Mouse (Mus musculus) gastrocnemius, postnatal 10 days (tissue): ENCODE measurements around the gene P2ry6. TPM values are rescaled to one million over a fixed set of nuclear protein-coding genes. Genes with fewer than 3 reads are reported as not detected.

Source experiments
- DNase-seq: peaks from one replicate; pipeline ENCODE4 v3.0.0; 2021; ENCODE audit warnings: mixed read lengths
- total RNA-seq, 2 experiments: library from RNA; stranded (reverse); gene quantifications; 2 replicates each; pipeline ENCODE4 v1.2.3; 2021

P2ry6 gene
- total RNA-seq, 2 experiments from 2014 or later, result 2.3 to 4.0 TPM

GRCm38 (mm10) chr7:100916526-100916925, 57.9 kb downstream of the P2ry6 start:
- DNase-seq, result no peak

GRCm38 (mm10) chr7:100915204-100915603, 59.2 kb downstream of the P2ry6 start:
- DNase-seq, result no peak

- DNase-seq, result no peak
Measured at GRCm38 (mm10) chr7:100911791-100912190, 62.7 kb downstream of the P2ry6 start.

GRCm38 (mm10) chr7:100911246-100911770, 63.1 kb downstream of the P2ry6 start:
- no peak for DNase-seq

- no peak for DNase-seq
Measured at GRCm38 (mm10) chr7:100908567-100908966, 65.9 kb downstream of the P2ry6 start.

GRCm38 (mm10) chr7:100908061-100908460, 66.4 kb downstream of the P2ry6 start:
- DNase-seq, result no peak

DNA sequence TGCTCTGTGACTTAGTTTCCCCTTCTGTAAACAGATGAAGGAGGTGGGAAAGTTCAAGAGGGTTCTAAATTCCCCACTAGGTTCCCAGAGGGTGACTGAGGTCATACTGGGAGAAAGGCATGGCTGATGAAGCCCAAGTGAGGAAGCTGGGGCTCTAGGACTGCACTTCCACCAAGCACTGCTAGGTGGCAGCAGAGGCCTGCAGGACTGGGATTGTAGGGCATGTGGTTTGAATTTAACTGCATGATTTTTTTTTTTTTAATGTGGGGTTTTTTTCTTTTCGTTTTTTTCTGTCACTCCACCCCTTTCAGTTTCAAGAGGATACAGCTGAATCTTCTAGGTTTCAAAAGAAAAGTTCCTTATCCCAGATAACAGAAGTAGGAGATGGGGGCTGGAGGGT, 67.2 kb downstream of the P2ry6 start:
- peak; percentile 84 for DNase-seq

DNA sequence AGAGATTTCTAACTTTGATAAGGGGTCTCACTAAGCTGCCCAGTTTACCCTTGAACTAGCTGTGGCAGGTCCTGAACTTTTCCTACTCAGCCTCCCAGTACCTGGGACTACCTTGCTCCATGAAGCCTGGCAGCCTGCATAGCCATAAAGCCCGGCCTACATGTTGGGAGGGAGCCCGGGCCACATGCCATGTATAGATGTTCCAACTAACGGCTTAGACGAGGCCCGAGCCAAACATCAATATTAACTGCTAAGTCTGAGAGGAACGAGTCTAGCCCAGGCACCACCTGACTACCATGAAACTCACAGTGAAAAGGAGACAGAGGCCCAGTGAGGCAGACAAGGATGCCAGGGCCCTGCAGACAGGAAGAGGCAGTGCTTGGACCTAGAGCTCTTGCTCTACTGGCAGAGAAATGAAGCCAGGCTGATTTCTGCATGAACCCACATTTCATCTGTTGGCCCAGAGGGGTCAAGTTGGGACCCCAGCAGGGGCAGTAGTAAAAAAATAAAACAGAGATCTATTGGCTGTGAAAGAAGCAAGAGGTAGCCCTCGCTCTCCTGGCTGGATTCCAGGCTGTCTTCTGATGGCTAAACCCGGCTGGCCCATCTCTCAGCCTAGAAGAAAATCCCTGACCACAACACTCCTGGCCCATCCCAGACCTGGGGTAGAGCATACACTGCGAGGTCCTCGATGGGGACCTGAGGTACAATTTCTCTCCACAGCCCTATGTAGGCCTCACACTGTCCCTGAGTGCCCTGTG, 68.2 kb downstream of the P2ry6 start:
- no peak for DNase-seq

DNA sequence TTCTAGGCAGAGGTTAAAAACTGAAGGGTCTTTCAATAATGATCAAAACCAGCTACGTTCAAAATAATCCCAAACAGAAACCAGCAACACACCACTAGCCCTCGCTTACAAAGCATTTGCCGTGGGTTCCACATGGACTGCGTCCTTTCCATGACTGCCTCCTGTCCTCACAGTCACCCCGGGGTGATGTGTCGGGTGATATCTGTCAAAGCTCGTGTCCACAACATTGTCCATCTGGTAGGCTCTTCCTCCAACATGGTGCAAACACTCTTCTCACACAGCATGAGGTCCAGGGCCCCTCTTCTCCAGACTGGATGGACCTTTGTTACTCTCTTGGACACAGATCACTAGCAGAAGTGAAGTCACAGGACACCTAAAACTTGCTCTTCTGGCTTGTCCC, 69.4 kb downstream of the P2ry6 start:
- no peak for DNase-seq

GRCm38 (mm10) chr7:100904612-100905011, 69.8 kb downstream of the P2ry6 start:
- DNase-seq, result no peak

- no peak for DNase-seq
Measured at GRCm38 (mm10) chr7:100902451-100903137, 71.9 kb downstream of the P2ry6 start.

- no peak for DNase-seq
Measured at GRCm38 (mm10) chr7:100897828-100898227, 76.6 kb downstream of the P2ry6 start.

DNA sequence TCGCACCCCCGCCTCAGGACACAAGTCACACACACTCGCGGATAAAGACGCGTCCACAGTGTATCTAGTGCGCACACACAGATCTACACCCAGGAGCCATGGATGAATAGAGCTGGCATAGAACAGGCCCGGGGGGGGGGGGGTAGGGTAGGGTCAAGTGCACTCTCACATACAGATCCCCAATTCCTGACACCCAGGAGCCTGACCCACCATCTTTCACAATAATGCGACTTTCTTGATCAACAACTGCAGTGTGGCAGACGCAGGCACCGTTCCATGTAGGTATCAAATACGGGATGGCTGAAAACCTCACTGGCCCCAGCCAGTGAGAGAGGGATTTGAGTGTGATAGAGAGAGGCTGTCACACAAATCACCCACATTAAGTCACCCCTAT, 79.6 kb downstream of the P2ry6 start:
- DNase-seq, result no peak

DNA sequence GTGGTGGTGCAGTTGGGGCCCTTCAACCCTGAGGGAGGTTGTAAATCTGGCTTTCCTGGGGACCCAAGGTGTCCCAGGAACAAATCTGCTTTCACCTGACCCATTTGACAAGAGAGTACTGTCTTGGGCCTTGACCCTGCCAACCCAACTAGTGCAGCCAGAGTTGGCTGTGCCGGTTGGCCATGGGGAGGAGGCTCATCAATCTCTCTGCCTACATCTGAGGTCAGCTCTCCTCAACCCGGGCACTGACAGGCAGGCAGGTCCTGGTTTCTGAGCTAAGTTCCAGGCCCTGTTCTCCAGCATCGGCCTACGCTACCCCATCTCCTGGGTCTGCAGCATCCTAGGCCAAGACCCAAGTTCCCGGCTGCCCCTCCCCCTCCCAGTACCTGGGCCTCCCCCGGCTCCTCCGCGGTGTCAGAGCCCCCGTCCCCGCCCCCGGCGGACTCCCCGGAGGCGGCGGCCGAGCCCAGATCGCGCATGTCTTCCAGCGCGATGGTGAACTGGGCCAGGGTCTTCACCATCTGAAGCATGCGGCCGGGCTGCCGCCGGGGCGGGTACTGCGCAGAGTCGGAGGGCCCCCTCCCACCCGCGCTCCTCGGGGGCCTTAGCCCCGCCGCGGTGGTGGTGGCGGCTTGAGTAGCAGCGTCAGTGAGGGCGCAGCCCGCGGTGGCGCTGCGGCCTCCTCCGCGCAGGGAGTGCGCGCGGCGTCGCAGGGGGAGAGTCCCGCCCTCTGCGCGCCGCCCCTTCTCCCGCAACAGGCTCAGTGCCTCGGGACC, 80.2 kb downstream of the P2ry6 start:
- peak; percentile 52 for DNase-seq

DNA sequence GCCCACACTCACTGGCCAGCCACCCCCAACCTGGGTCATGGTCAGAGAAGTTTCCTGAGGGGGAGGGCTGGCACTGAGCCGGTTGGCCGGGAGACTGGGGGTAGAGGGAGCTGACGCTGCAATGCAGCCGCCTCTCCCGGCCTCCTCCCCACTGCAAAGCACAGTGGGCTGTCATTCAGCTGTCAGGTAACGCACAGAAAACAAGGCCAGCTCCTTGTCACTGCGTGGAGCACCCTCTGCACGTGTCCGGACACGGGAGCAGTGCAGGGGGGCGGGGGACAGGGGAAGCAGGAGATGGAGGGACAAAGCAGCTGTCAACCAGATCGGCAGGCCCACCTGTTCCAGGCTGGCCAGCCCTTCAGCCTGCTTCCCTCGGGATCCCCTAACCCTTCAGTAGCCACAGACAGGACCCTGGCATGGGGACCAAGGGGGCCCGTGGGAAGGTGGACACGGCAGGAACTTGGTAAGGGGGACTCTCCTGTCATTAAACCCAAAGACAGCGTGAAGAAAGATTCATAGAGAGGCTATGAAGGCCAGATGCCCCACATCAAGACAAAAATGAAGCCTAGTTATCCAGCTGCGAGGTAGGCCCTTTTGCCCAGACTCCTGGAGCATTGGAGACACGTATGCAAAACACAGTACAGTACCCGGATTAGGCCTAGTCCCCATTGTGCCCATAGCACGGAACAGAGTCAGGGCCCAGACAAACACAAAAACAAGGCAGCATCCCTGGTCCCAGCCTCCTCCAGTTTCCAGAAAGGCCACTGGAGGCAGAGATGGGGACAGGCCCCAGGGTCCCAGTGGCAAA, 81.0 kb downstream of the P2ry6 start:
- DNase-seq, result peak; percentile 65

Other genes starting within 250 kb of the P2ry6 start
- gene Relt, start 111.2 kb downstream of the P2ry6 start, total RNA-seq, result 10 to 100 TPM; 14.8 to 19.3 TPM
- gene Arhgef17, start 42.5 kb downstream of the P2ry6 start, total RNA-seq, result 10 to 100 TPM; 29.6 to 35.5 TPM
- 10 to 100 TPM; 56.5 to 57.9 TPM for gene P2ry2, start 38.2 kb upstream of the P2ry6 start, total RNA-seq
- gene Fchsd2, start 118.2 kb upstream of the P2ry6 start, total RNA-seq, result 10 to 100 TPM; 13.6 to 18.6 TPM